In genomic region chr10:96211189-96211588, GRCm38 (mm10) we compare ENCODE assay signal across 15 mouse cellular contexts.
"Had no signal": no experiment of that assay in that cellular context is flagged by ENCODE, and none has a peak within 500 bp of the region (broad histone marks: within the 10 kb centered on the region; RNA-seq: fewer than 3 reads in every experiment).

No protein-coding gene starts in this region.

- ATAC-seq: midbrain, embryonic 13.5 days had no signal

- H3K9me3 ChIP-seq: limb, embryonic 12.5 days; limb, embryonic 15.5 days; lung, embryonic 15.5 days; midbrain, embryonic 10.5 days; midbrain, embryonic 13.5 days had no signal

- H3K36me3 ChIP-seq: limb, embryonic 12.5 days; limb, embryonic 15.5 days; lung, embryonic 15.5 days; midbrain, embryonic 10.5 days; midbrain, embryonic 13.5 days had no signal

- H3K27me3 ChIP-seq: limb, embryonic 12.5 days; limb, embryonic 15.5 days; lung, embryonic 15.5 days; midbrain, embryonic 13.5 days had no signal

- H3K4me3 ChIP-seq: limb, embryonic 12.5 days; limb, embryonic 15.5 days; lung, embryonic 15.5 days; midbrain, embryonic 10.5 days; midbrain, embryonic 13.5 days had no signal

- H3K4me1 ChIP-seq: lung, embryonic 15.5 days had no signal

- DNase-seq: kidney, adult 9 months; kidney, postnatal 14 days; kidney, postnatal 4 days; left cerebral cortex, postnatal 4 days; lung, adult 18-20 months; lung, postnatal 10 days; lung, postnatal 36 days; thymus, adult 18-20 months; thymus, postnatal 36 days had no signal

- H3K4me2 ChIP-seq: limb, embryonic 12.5 days; limb, embryonic 15.5 days; lung, embryonic 15.5 days; midbrain, embryonic 13.5 days had no signal

- H3K9ac ChIP-seq: limb, embryonic 12.5 days; limb, embryonic 15.5 days; liver, embryonic 14.5 days; lung, embryonic 15.5 days; midbrain, embryonic 13.5 days had no signal

- H3K27ac ChIP-seq: limb, embryonic 12.5 days; limb, embryonic 15.5 days; liver, embryonic 14.5 days; lung, embryonic 15.5 days; midbrain, embryonic 10.5 days; midbrain, embryonic 13.5 days had no signal
